Mouse (Mus musculus) left cerebral cortex, postnatal 14 days (tissue): ENCODE measurements around the gene Mdm4. TPM values are rescaled to one million over a fixed set of nuclear protein-coding genes. Genes with fewer than 3 reads are reported as not detected.

ENCODE experiments used
- DNase-seq, 2 experiments: peaks; one replicate each; pipeline ENCODE4 v3.0.0; 2021 to 2022; ENCODE audit warnings: low spot score in 2 of 2, mixed read lengths in 1 of 2
- intact Hi-C: fragments of 180-260 bp; cut with DNase I; formaldehyde crosslinking; loops from one replicate; pipeline ENCODE4 v1.15.1; 2025
- microRNA-seq, 2 experiments: library from miRNA; unstranded; fragments of <30 nt; microRNA quantifications; one replicate each; pipeline ENCODE4 v1.2.0; 2022
- total RNA-seq, 2 experiments: library from RNA; stranded (reverse); gene quantifications; 2 replicates each; pipeline ENCODE4 v1.2.3; 2021

Gene Mdm4
- total RNA-seq, 2 experiments from 2014 or later, result 79.1 to 80.6 TPM

- intact Hi-C loops, result no loop called here
- DNase-seq, result no peak
Measured at GRCm38 (mm10) chr1:132919258-132919657, 111.1 kb downstream of the Mdm4 start.

- no peak for DNase-seq
- intact Hi-C loops, result no loop called here
Measured at GRCm38 (mm10) chr1:132918117-132918680, 112.2 kb downstream of the Mdm4 start.

- intact Hi-C loops, result no loop called here
- DNase-seq, result no peak
Measured at GRCm38 (mm10) chr1:132917554-132917953, 112.8 kb downstream of the Mdm4 start.

- intact Hi-C loops, result no loop called here
- DNase-seq, result peak; percentile 62 to 68
Measured at GRCm38 (mm10) chr1:132915849-132916493, 114.4 kb downstream of the Mdm4 start.

GRCm38 (mm10) chr1:132910414-132911041 lies 119.8 kb downstream of the Mdm4 start:
- intact Hi-C loops, result no loop called here

GRCm38 (mm10) chr1:132909951-132910350 lies 120.4 kb downstream of the Mdm4 start:
- DNase-seq, result no peak
- intact Hi-C loops, result no loop called here

More at GRCm38 (mm10) chr1:132910414-132911041, 119.8 kb downstream of the Mdm4 start:
- no peak for DNase-seq

Small RNA genes lying within 50 kb of the gene (microRNA-seq; reads per million reads assigned to microRNA genes)
- gene Gm44300, result 0 reads per million in 2 experiments

Other genes starting within 250 kb of the Mdm4 start
- gene Lrrn2, start 150.3 kb downstream of the Mdm4 start, total RNA-seq, result 100 to 1,000 TPM in 1 of 2 experiments, 10 to 100 TPM in 1; 96.6 to 112 TPM
- 10 to 100 TPM; 17.2 to 18.8 TPM for gene Pik3c2b, start 15.1 kb upstream of the Mdm4 start, total RNA-seq
- 10 to 100 TPM; 45.5 to 46.8 TPM for gene Ppp1r15b, start 100.6 kb upstream of the Mdm4 start, total RNA-seq
- gene Plekha6, start 133.6 kb upstream of the Mdm4 start, total RNA-seq, result 10 to 100 TPM; 60.7 to 70.5 TPM